Mouse (Mus musculus) MEL (cell line): ENCODE results near the gene Aunip. TPM values are rescaled to one million over a fixed set of nuclear protein-coding genes. Genes with fewer than 3 reads are reported as not detected.

Experiments used
- DNase-seq: peaks from one replicate; pipeline ENCODE4 v3.0.0; 2011; ENCODE audit warnings: low read depth, low spot score
- H3K27ac ChIP-seq: 2 replicates; pipeline ENCODE4 v1.5.1; 2012; ENCODE audit warnings: low read depth, mild to moderate bottlenecking, control low read depth, low read length, moderate library complexity; ENCODE audit not compliant: control insufficient read depth
- H3K27me3 ChIP-seq, 2 experiments: fragments of 150-350 bp in 1 of 2; sonication (generic) in 1 of 2; 2 replicates each; pipeline ENCODE4 v1.6.1; 2012; ENCODE audit warnings: low read length in 2 of 2, mild to moderate bottlenecking in 2 of 2, improper control_type of control experiment in 1 of 2, moderate library complexity in 1 of 2; ENCODE audit not compliant: insufficient read depth in 2 of 2, control insufficient read depth in 1 of 2
- H3K36me3 ChIP-seq, 2 experiments: 2 replicates each; pipeline ENCODE4 v1.6.1; 2012 to 2014; ENCODE audit warnings: low read length in 2 of 2, improper control_type of control experiment in 1 of 2, inconsistent platforms in 1 of 2, mild to moderate bottlenecking in 1 of 2; ENCODE audit not compliant: insufficient read depth in 2 of 2, control insufficient read depth in 1 of 2
- H3K4me1 ChIP-seq, 2 experiments: fragments of 150-350 bp in 1 of 2; sonication (generic) in 1 of 2; 2 replicates each; pipeline ENCODE4 v1.6.1; 2012; ENCODE audit warnings: low read length in 2 of 2, improper control_type of control experiment in 1 of 2, mild to moderate bottlenecking in 1 of 2; ENCODE audit not compliant: insufficient read depth in 2 of 2, control insufficient read depth in 1 of 2
- H3K4me3 ChIP-seq, 2 experiments: fragments of 150-350 bp in 1 of 2; sonication (generic) in 1 of 2; 2 replicates each; pipeline ENCODE4 v1.5.1; 2012; ENCODE audit warnings: low read depth in 2 of 2, low read length in 2 of 2, mild to moderate bottlenecking in 2 of 2, moderate library complexity in 2 of 2, control low read depth in 1 of 2, improper control_type of control experiment in 1 of 2; ENCODE audit not compliant: control insufficient read depth in 1 of 2, insufficient read depth in 1 of 2
- H3K79me2 ChIP-seq: 2 replicates; pipeline ENCODE4 v1.6.1; 2012; ENCODE audit warnings: mild to moderate bottlenecking, low read length, moderate library complexity; ENCODE audit not compliant: control insufficient read depth, poor library complexity, insufficient read depth
- H3K9ac ChIP-seq: 2 replicates; pipeline ENCODE4 v1.6.1; 2012; ENCODE audit warnings: low read depth, mild to moderate bottlenecking, control low read depth, low read length, moderate library complexity; ENCODE audit not compliant: control insufficient read depth, poor library complexity, severe bottlenecking
- H3K9me3 ChIP-seq: fragments of 150-350 bp; sonication (generic); replicated peaks from 2 replicates; pipeline ENCODE4 v1.6.1; 2012; ENCODE audit warnings: mild to moderate bottlenecking, low read length, improper control_type of control experiment, moderate library complexity; ENCODE audit not compliant: insufficient read depth
- BHLHE40 ChIP-seq: IDR thresholded peaks from 2 replicates; pipeline ENCODE4 v1.6.1; 2012; ENCODE audit warnings: low read depth, mild to moderate bottlenecking, inconsistent platforms, low read length, improper control_type of control experiment, borderline replicate concordance
- CHD1 ChIP-seq: IDR thresholded peaks from 2 replicates; pipeline ENCODE4 v1.6.1; 2012; ENCODE audit warnings: low read depth, mild to moderate bottlenecking, inconsistent platforms, low read length, improper control_type of control experiment
- CHD2 ChIP-seq: IDR thresholded peaks from 2 replicates; pipeline ENCODE4 v1.6.1; 2011; ENCODE audit warnings: low read length, improper control_type of control experiment
- CTCF ChIP-seq, 3 experiments: IDR thresholded peaks in 2 of 3; conservative IDR thresholded peaks in 1 of 3; 2 replicates each; pipeline ENCODE4 v1.5.1; 2011 to 2012; ENCODE audit warnings: low read length in 3 of 3, low read depth in 2 of 3, mild to moderate bottlenecking in 2 of 3, improper control_type of control experiment in 1 of 3, inconsistent platforms in 1 of 3, mixed read lengths in 1 of 3, moderate library complexity in 1 of 3; ENCODE audit not compliant: control insufficient read depth in 1 of 3, insufficient read depth in 1 of 3, poor library complexity in 1 of 3, severe bottlenecking in 1 of 3
- E2F4 ChIP-seq: IDR thresholded peaks from 2 replicates; pipeline ENCODE4 v1.6.1; 2011; ENCODE audit warnings: low read depth, low read length, improper control_type of control experiment, borderline replicate concordance
- ELF1 ChIP-seq: IDR thresholded peaks from 2 replicates; pipeline ENCODE4 v1.6.1; 2014; ENCODE audit warnings: low read depth, mild to moderate bottlenecking, inconsistent platforms, low read length, improper control_type of control experiment, moderate library complexity
- EP300 ChIP-seq, 2 experiments: IDR thresholded peaks; 2 replicates each; pipeline ENCODE4 v1.6.1; 2011; ENCODE audit warnings: improper control_type of control experiment in 2 of 2, low read length in 2 of 2, low read depth in 1 of 2, mild to moderate bottlenecking in 1 of 2
- ETS1 ChIP-seq: IDR thresholded peaks from 2 replicates; pipeline ENCODE4 v1.6.1; 2012; ENCODE audit warnings: low read depth, mild to moderate bottlenecking, inconsistent platforms, low read length, improper control_type of control experiment, moderate library complexity
- GATA1 ChIP-seq: IDR thresholded peaks from 2 replicates; pipeline ENCODE4 v1.6.1; 2011; ENCODE audit warnings: low read depth, low read length, improper control_type of control experiment
- HCFC1 ChIP-seq: IDR thresholded peaks from 2 replicates; pipeline ENCODE4 v1.6.1; 2012; ENCODE audit warnings: low read depth, mild to moderate bottlenecking, inconsistent platforms, low read length, improper control_type of control experiment, moderate library complexity
- MAFK ChIP-seq: IDR thresholded peaks from 2 replicates; pipeline ENCODE4 v1.6.1; 2011; ENCODE audit warnings: low read depth, mild to moderate bottlenecking, low read length, improper control_type of control experiment, borderline replicate concordance
- MEF2A ChIP-seq: IDR thresholded peaks from 2 replicates; pipeline ENCODE4 v1.6.1; 2014; ENCODE audit warnings: low read depth, mild to moderate bottlenecking, inconsistent platforms, low read length, improper control_type of control experiment; ENCODE audit not compliant: poor library complexity, insufficient replicate concordance, severe bottlenecking; ENCODE audit errors: extremely low read depth
- MXI1 ChIP-seq: IDR thresholded peaks from 2 replicates; pipeline ENCODE4 v1.6.1; 2011; ENCODE audit warnings: mild to moderate bottlenecking, low read depth, low read length, improper control_type of control experiment
- MYB ChIP-seq: IDR thresholded peaks from 2 replicates; pipeline ENCODE4 v1.6.1; 2011; ENCODE audit warnings: mild to moderate bottlenecking, low read depth, low read length, improper control_type of control experiment
- MYC ChIP-seq: IDR thresholded peaks from 2 replicates; pipeline ENCODE4 v1.6.1; 2011; ENCODE audit warnings: low read depth, mild to moderate bottlenecking, low read length, improper control_type of control experiment, moderate library complexity
- NELFE ChIP-seq: IDR thresholded peaks from 2 replicates; pipeline ENCODE4 v1.6.1; 2011; ENCODE audit warnings: low read depth, low read length, improper control_type of control experiment
- POLR2A ChIP-seq, 2 experiments: IDR thresholded peaks; 2 replicates each; pipeline ENCODE4 v1.6.1; 2011 to 2012; ENCODE audit warnings: low read length in 2 of 2, mild to moderate bottlenecking in 2 of 2, control low read depth in 1 of 2, improper control_type of control experiment in 1 of 2, low read depth in 1 of 2, moderate library complexity in 1 of 2; ENCODE audit not compliant: control insufficient read depth in 1 of 2, insufficient read depth in 1 of 2, poor library complexity in 1 of 2
- POLR2AphosphoS2 ChIP-seq: IDR thresholded peaks from 2 replicates; pipeline ENCODE4 v1.6.1; 2011; ENCODE audit warnings: low read length, improper control_type of control experiment
- POLR2AphosphoS5 ChIP-seq: IDR thresholded peaks from 2 replicates; pipeline ENCODE4 v1.6.1; 2012; ENCODE audit warnings: low read depth, borderline replicate concordance, mild to moderate bottlenecking, inconsistent platforms, low read length, moderate library complexity, mixed read lengths
- RAD21 ChIP-seq: IDR thresholded peaks from 2 replicates; pipeline ENCODE4 v1.6.1; 2011; ENCODE audit warnings: mild to moderate bottlenecking, low read depth, low read length, improper control_type of control experiment
- TCF12 ChIP-seq: IDR thresholded peaks from 2 replicates; pipeline ENCODE4 v1.6.1; 2014; ENCODE audit warnings: low read depth, mild to moderate bottlenecking, inconsistent platforms, low read length, improper control_type of control experiment, moderate library complexity
- UBTF ChIP-seq: IDR thresholded peaks from 2 replicates; pipeline ENCODE4 v1.6.1; 2012; ENCODE audit warnings: low read depth, mild to moderate bottlenecking, inconsistent platforms, low read length, improper control_type of control experiment, moderate library complexity, borderline replicate concordance; ENCODE audit not compliant: insufficient read depth
- USF1 ChIP-seq: IDR thresholded peaks from 2 replicates; pipeline ENCODE4 v1.6.1; 2014; ENCODE audit warnings: low read depth, mild to moderate bottlenecking, inconsistent platforms, low read length, improper control_type of control experiment, moderate library complexity
- USF2 ChIP-seq, 2 experiments: IDR thresholded peaks; 2 replicates each; pipeline ENCODE4 v1.6.1; 2011 to 2012; ENCODE audit warnings: improper control_type of control experiment in 2 of 2, low read length in 2 of 2, borderline replicate concordance in 1 of 2, inconsistent platforms in 1 of 2, low read depth in 1 of 2, mild to moderate bottlenecking in 1 of 2; ENCODE audit not compliant: insufficient read depth in 1 of 2
- ZNF384 ChIP-seq: IDR thresholded peaks from 2 replicates; pipeline ENCODE4 v1.6.1; 2012; ENCODE audit warnings: low read depth, mild to moderate bottlenecking, inconsistent platforms, low read length, improper control_type of control experiment
- polyA plus RNA-seq, 2 experiments: library from polyadenylated mRNA; stranded (reverse) in 1 of 2; unstranded in 1 of 2; fragments of >175 nt in 1 of 2; fragments of >200 nt in 1 of 2; gene quantifications; 2 replicates each; pipeline versions ENCODE4 v1.2.1 to v1.2.4; 2012; ENCODE audit warnings: low replicate concordance in 2 of 2, low read depth in 1 of 2; ENCODE audit not compliant: insufficient read length in 2 of 2, insufficient read depth in 1 of 2, missing spikeins in 1 of 2
- total RNA-seq: library from RNA; depleted of rRNA; stranded (reverse); fragments of 300-350 nt; gene quantifications from 2 replicates; pipeline ENCODE4 v1.2.3, GENCODE M21; 2012

The Aunip gene
- total and polyA plus RNA-seq, 3 experiments, result 14.9 to 20.6 TPM; not detected in 1

DNA sequence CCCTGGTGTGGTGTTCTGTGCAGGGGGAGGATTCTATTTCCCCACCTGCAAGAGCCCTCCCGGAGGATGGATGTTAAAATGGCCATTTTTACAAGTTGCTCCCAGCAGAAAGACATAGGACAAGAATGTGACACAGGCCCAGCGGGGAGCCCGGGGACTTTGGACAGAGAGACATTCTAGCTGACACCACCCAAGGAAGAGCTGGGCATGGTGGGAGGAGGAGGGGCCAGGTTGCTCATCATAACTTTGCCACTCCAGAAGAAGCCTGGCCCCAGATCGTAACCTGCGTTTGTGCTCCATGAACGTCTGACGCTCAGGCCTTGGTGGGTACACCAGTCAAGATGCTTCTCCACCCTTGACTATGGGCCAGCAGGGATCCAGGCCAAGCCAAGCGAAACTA, 49.9 kb downstream of the Aunip start:
- no peak for DNase-seq
- no peaks in the 10 kb centered on the region for H3K79me2 ChIP-seq
- H3K4me3 ChIP-seq, result no peak overlapping the region
- no peaks in the 10 kb centered on the region for H3K9me3 ChIP-seq
- H3K27ac ChIP-seq, result no peak overlapping the region
- TF ChIP-seq HCFC1 (no peak), MEF2A (no peak), USF1 (no peak)
- H3K36me3 ChIP-seq, result peaks cover 0 to 4% of the 10 kb centered on the region in 2 experiments; a peak in 1 of 4 replicates
- H3K4me1 ChIP-seq, result peaks cover 2 to 7% of the 10 kb centered on the region in 2 experiments
- no peaks in the 10 kb centered on the region for H3K27me3 ChIP-seq
- H3K9ac ChIP-seq, result no peak overlapping the region

DNA sequence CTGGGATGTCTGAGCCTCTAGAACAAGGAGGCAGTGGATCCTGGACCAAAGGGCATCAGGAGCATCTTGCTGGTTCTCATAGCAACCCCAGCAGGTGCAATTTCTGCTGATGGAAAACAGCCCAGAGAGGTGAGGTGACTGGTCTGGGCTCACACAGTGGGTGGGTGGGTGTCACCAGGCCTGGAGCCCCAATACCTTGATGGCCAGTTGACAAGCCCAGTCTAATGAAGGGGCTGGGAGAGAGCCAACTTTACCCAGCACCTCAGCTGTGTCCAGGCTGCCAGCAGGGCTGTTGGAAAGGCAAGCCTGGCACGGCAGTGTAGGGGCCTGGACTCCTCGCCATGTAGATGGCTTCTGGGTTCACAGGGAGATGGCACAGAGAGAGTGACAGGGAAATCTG, 51.2 kb downstream of the Aunip start:
- TF ChIP-seq MYC (no peak), MAFK (no peak), USF2 (IDR thresholded peaks at IDR 0.05; ENCODE audit: borderline replicate concordance in 1 of 2, insufficient read depth in 1 of 2, low read depth in 1 of 2, low read length in 2 of 2) (no peak), POLR2AphosphoS5 (no peak), MEF2A (no peak)
- Histone ChIP-seq H3K27ac (no peak overlapping the region), H3K27me3 (no peaks in the 10 kb centered on the region), H3K79me2 (no peaks in the 10 kb centered on the region), H3K4me1 (peaks cover 2 to 5% of the 10 kb centered on the region in 2 experiments), H3K36me3 (peaks cover 0 to 4% of the 10 kb centered on the region in 2 experiments; a peak in 1 of 4 replicates), H3K9me3 (no peaks in the 10 kb centered on the region), H3K9ac (no peak overlapping the region), H3K4me3 (no peak overlapping the region)
- DNase-seq, result no peak

DNA sequence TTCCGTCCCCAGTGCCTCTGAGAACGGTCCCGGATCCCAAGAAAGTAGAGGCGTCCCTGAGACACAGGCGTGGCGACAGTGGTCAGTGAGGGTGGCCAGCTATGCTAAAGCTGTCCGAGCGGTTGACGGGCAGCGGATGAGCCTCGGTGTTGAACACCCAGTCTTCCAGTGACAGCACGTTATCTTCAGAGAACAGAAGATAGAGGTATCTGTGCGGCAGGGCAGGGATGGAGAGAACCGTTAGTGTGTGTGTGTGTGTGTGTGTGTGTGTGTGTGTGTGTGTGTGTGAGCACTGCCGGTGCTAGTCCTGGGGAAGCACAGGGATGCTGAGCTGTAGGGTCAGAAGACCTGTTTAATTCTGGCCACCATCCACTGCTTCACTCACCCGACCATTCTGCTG, 52.8 kb downstream of the Aunip start:
- no peaks in the 10 kb centered on the region for H3K36me3 ChIP-seq
- no peaks in the 10 kb centered on the region for H3K27me3 ChIP-seq
- H3K9me3 ChIP-seq, result no peaks in the 10 kb centered on the region
- no peaks in the 10 kb centered on the region for H3K4me1 ChIP-seq
- H3K27ac ChIP-seq, result no peak overlapping the region
- no peak overlapping the region for H3K9ac ChIP-seq
- H3K4me3 ChIP-seq, result no peak overlapping the region
- no peak for DNase-seq
- H3K79me2 ChIP-seq, result no peaks in the 10 kb centered on the region
- TF ChIP-seq MXI1 (no peak), NELFE (no peak), CHD2 (no peak), RAD21 (no peak), USF2 (IDR thresholded peaks at IDR 0.05; ENCODE audit: borderline replicate concordance in 1 of 2, insufficient read depth in 1 of 2, low read depth in 1 of 2, low read length in 2 of 2) (no peak), USF1 (no peak), MYC (no peak), EP300 (IDR thresholded peaks at IDR 0.05; ENCODE audit: low read depth in 1 of 2, low read length in 2 of 2) (peak in 1 of 2 experiments; percentile 57; a peak in 1 of 4 replicates), ELF1 (no peak), UBTF (no peak), MYB (peak; percentile 28; the same call in 1 of the 2 replicates), CTCF (IDR thresholded peaks at IDR 0.05 in 2 of 3, conservative IDR thresholded peaks at IDR 0.05 in 1 of 3; ENCODE audit: control insufficient read depth in 1 of 3, insufficient read depth in 1 of 3, low read depth in 2 of 3, low read length in 3 of 3, poor library complexity in 1 of 3, severe bottlenecking in 1 of 3) (no peak), POLR2AphosphoS5 (no peak), ZNF384 (no peak), HCFC1 (no peak), TCF12 (peak; percentile 28; the same call in 1 of the 2 replicates), POLR2AphosphoS2 (no peak), E2F4 (no peak), GATA1 (no peak), ETS1 (no peak), MEF2A (no peak), CHD1 (no peak), BHLHE40 (no peak), POLR2A (IDR thresholded peaks at IDR 0.05; ENCODE audit: control insufficient read depth in 1 of 2, insufficient read depth in 1 of 2, low read depth in 1 of 2, low read length in 2 of 2, poor library complexity in 1 of 2) (no peak)
